Mouse (Mus musculus): ENCODE results near the gene Mecp2. TPM values are rescaled to one million over a fixed set of nuclear protein-coding genes. Genes with fewer than 3 reads are reported as not detected.
"Not testable (repeated sequence)": the region's sequence is repeated elsewhere in the genome, so short reads cannot be mapped to it uniquely, and the experiment has no call there.

Gene Mecp2
- 12.9 and 15.4 TPM in 2 replicates for polyA plus RNA-seq (2015; fragmentation: Nextera tagmentation; extraction: Ambion mirVana)

DNA sequence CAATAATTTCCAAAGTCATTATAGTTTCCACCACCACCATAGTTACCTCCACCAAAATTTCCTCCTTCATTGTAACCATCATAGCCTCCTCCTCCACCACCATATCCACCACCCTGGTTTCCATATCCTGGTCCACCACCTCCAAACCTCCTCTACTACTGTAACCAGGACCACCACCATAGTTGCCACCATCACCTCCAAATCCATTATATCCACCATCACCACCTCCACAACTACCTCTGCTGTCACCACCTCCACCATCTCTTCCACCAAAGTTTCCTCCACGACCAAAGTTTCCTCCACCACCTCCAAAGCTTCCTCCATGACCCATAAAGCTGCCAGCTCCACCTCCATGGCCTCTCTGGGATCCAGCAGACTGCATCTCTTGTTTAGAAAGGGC lies at the start of gene Mecp2:
Mecp2 (minus strand) TSS at position 101 of the 400 bp plus-strand sequence.
- H3K27me3 ChIP-seq; H3K9me3 ChIP-seq; ATAC-seq (ENCODE audit: low read depth); H3K36me3 ChIP-seq; H3K4me3 ChIP-seq; H3K9ac ChIP-seq; H3K27ac ChIP-seq (replicated peaks); H3K4me2 ChIP-seq; H3K4me1 ChIP-seq (replicated peaks): not testable (repeated sequence)
- WGBS = 40% methylated on average over 1 of the region's 1 CpGs

GRCm38 (mm10) chrX:74176959-74177358 lies 41.8 kb upstream of the Mecp2 start, which contains the start of gene Tktl1:
TSS of gene Tktl1 (plus strand) at chrX:74177259.
- 90% methylated on average over 17 of the region's 17 CpGs for WGBS
- ATAC-seq (ENCODE audit: low read depth) = no peak

GRCm38 (mm10) chrX:74167738-74168137 lies 32.6 kb upstream of the Mecp2 start, which contains the start of gene Tex28:
TSS of gene Tex28 (minus strand) at chrX:74167838.
- Histone ChIP-seq H3K36me3 (no peaks in the 10 kb centered on the region), H3K9ac (no peak within 1 kb of the TSS), H3K27ac (replicated peaks) (no peak within 1 kb of the TSS), H3K9me3 (no peaks in the 10 kb centered on the region), H3K4me3 (no peak within 1 kb of the TSS), H3K27me3 (no peaks in the 10 kb centered on the region), H3K4me2 (no peak within 1 kb of the TSS), H3K4me1 (replicated peaks) (no peaks in the 10 kb centered on the region)
- no peak for ATAC-seq (ENCODE audit: low read depth)
- 93% methylated on average over 1 of the region's 1 CpGs for WGBS

More at GRCm38 (mm10) chrX:74176959-74177358, 41.8 kb upstream of the Mecp2 start, which contains the start of gene Tktl1:
- Histone ChIP-seq H3K36me3 (no peaks in the 10 kb centered on the region), H3K4me1 (replicated peaks) (no peaks in the 10 kb centered on the region), H3K27ac (replicated peaks) (no peak within 1 kb of the TSS), H3K9me3 (no peaks in the 10 kb centered on the region), H3K27me3 (no peaks in the 10 kb centered on the region), H3K4me3 (no peak within 1 kb of the TSS), H3K9ac (no peak within 1 kb of the TSS), H3K4me2 (no peak within 1 kb of the TSS)

- Histone ChIP-seq H3K27ac (replicated peaks) (no peak within 1 kb of the TSS), H3K9me3 (no peaks in the 10 kb centered on the region), H3K27me3 (no peaks in the 10 kb centered on the region), H3K4me2 (no peak within 1 kb of the TSS), H3K9ac (no peak within 1 kb of the TSS), H3K36me3 (no peaks in the 10 kb centered on the region), H3K4me1 (replicated peaks) (no peaks in the 10 kb centered on the region), H3K4me3 (no peak within 1 kb of the TSS)
- no peak for ATAC-seq (ENCODE audit: low read depth)
These were observed 8.0 kb downstream of the Mecp2 start, which contains the start of gene Opn1mw for GRCm38 (mm10) chrX:74127164-74127563. TSS of gene Opn1mw (plus strand) at chrX:74127464.

- Histone ChIP-seq H3K4me3 (no peak overlapping the region), H3K4me2 (no peak overlapping the region), H3K9me3 (no peaks in the 10 kb centered on the region), H3K9ac (no peak overlapping the region), H3K27ac (replicated peaks) (no peak overlapping the region), H3K4me1 (replicated peaks) (no peaks in the 10 kb centered on the region), H3K27me3 (no peaks in the 10 kb centered on the region), H3K36me3 (no peaks in the 10 kb centered on the region)
- 57% methylated on average over 2 of the region's 2 CpGs for WGBS
- ATAC-seq (ENCODE audit: low read depth) = no peak
These were observed 10.2 kb downstream of the Mecp2 start for GRCm38 (mm10) chrX:74124975-74125374.

DNA sequence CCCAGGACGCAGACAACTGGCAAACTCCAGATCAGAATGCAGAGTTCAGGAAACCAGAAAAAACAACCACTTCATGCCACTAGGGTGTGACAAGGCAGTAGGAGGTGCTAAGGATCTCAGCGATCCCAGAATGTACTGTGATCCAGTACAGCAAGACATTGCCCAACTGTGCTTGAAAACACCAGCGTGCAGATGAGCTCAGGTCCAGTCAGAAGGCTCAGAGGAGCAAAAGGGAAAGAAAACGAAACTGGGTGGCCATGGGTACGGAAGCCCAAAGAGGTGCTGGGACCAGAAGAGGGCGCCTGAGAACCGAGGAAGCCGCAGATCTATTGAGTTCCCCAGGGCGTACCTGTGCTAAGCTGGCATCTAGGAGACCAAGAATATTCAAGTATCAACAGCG lies 19.7 kb downstream of the Mecp2 start:
- H3K4me2 ChIP-seq = peak overlapping the region; percentile 47
- ATAC-seq (ENCODE audit: low read depth) = peak; percentile 43; the same call in 1 of the 2 replicates
- peak overlapping the region; percentile 22 for H3K4me3 ChIP-seq

DNA sequence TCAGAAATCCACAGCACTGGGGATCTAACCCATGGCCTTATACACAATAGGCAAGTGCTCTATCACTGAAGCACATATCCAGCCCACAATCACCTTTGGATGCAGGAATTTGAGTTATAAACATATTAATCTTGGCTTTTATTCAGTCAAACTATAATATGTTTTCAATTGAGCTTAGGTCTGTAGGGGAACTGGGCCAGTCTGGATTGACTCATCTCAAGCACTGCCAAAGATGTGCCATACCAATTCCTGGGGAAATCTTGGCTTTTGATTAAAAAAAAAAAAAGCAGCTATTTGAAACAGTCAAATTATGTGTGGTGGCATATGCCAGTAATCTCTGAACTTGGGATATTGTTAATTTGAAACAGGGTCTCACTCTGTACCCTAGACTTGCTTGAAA lies 21.1 kb downstream of the Mecp2 start:
- no peak overlapping the region for H3K9ac ChIP-seq
- H3K9me3 ChIP-seq = no peaks in the 10 kb centered on the region
- no peaks in the 10 kb centered on the region for H3K27me3 ChIP-seq
- no peak overlapping the region for H3K27ac ChIP-seq (replicated peaks)
- no peak overlapping the region for H3K4me3 ChIP-seq
- H3K36me3 ChIP-seq = no peaks in the 10 kb centered on the region
- H3K4me2 ChIP-seq = no peak overlapping the region
- H3K4me1 ChIP-seq (replicated peaks) = no peaks in the 10 kb centered on the region
- ATAC-seq (ENCODE audit: low read depth) = no peak

More for the DNA sequence above, 19.7 kb downstream of the Mecp2 start:
- H3K36me3 ChIP-seq = no peaks in the 10 kb centered on the region
- 23% methylated on average over 10 of the region's 10 CpGs for WGBS
- H3K4me1 ChIP-seq (replicated peaks) = no peaks in the 10 kb centered on the region
- no peak overlapping the region for H3K9ac ChIP-seq
- H3K27ac ChIP-seq (replicated peaks) = no peak overlapping the region
- no peaks in the 10 kb centered on the region for H3K27me3 ChIP-seq
- H3K9me3 ChIP-seq = no peaks in the 10 kb centered on the region

DNA sequence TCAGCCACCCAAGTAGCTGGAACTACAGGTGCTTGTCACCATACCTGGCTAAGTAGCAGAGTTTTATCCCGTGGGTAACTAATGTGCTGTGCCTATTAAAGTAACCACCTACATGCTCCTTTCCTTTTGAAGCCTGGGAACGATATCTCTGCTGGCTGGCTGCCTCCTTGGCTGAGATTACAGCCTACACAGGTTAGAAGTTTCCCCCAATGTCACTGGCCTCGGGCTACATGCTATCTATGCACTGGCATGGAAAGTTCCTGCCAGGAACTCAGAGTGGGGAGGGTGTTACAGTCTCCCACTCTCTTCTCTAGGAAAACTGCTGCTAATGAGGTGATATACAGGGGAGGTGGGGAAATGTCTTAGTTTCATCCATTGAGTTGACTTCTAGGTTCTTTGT lies 26.4 kb downstream of the Mecp2 start:
- Histone ChIP-seq H3K9me3 (no peaks in the 10 kb centered on the region), H3K4me2 (no peak overlapping the region), H3K4me3 (no peak overlapping the region), H3K27me3 (no peaks in the 10 kb centered on the region), H3K4me1 (replicated peaks) (no peaks in the 10 kb centered on the region), H3K36me3 (no peaks in the 10 kb centered on the region), H3K27ac (replicated peaks) (no peak overlapping the region), H3K9ac (no peak overlapping the region)
- no peak for ATAC-seq (ENCODE audit: low read depth)
- 50% methylated on average over 3 of the region's 3 CpGs for WGBS

GRCm38 (mm10) chrX:74105916-74106315 lies 29.2 kb downstream of the Mecp2 start:
- H3K4me1 ChIP-seq (replicated peaks) = no peaks in the 10 kb centered on the region
- H3K4me3 ChIP-seq = no peak overlapping the region
- H3K4me2 ChIP-seq = no peak overlapping the region
- no peaks in the 10 kb centered on the region for H3K9me3 ChIP-seq
- no peak for ATAC-seq (ENCODE audit: low read depth)
- no peak overlapping the region for H3K27ac ChIP-seq (replicated peaks)
- no peaks in the 10 kb centered on the region for H3K36me3 ChIP-seq
- no peak overlapping the region for H3K9ac ChIP-seq
- no peaks in the 10 kb centered on the region for H3K27me3 ChIP-seq
- 62% methylated on average over 2 of the region's 2 CpGs for WGBS

DNA sequence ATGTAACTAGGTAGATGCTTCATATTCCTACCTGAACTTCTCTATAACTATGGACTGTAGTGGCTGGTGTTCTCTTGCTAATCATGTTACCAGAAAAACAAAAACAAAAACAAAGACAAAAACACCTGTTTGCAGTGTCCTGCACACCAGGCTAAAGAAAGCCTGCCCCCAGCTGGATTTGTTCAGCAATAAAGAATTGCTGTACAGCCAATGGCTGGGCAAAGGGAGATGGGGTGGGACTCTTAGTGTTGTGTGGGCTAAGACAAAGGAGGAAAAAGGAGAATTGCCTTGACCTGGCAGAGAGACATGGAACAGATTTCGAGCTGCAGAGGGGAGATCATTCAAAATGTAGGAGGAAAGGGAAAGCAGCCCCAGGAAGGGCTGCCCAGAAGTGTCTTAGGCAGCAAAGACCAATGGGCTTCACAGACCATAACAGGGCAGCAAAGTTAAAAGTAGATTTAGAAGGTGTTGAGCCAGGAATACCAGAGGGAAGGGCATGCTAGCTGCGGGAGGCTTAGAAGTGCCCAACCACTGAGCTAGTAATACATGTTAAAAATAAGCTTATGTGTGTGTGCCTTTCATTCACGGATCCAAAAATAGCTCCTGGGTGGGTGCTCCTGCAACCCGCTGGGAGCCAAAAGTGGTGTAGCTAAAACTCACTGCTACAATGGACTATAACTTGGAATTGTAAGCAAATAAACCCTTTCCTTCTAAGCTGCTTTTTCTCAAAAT lies 31.5 kb downstream of the Mecp2 start:
- Histone ChIP-seq H3K4me1 (replicated peaks) (no peaks in the 10 kb centered on the region), H3K9ac (no peak overlapping the region), H3K27me3 (no peaks in the 10 kb centered on the region), H3K36me3 (no peaks in the 10 kb centered on the region), H3K4me2 (no peak overlapping the region), H3K9me3 (no peaks in the 10 kb centered on the region), H3K27ac (replicated peaks) (no peak overlapping the region), H3K4me3 (no peak overlapping the region)
- 62% methylated on average over 4 of the region's 4 CpGs for WGBS
- ATAC-seq (ENCODE audit: low read depth) = no peak

DNA sequence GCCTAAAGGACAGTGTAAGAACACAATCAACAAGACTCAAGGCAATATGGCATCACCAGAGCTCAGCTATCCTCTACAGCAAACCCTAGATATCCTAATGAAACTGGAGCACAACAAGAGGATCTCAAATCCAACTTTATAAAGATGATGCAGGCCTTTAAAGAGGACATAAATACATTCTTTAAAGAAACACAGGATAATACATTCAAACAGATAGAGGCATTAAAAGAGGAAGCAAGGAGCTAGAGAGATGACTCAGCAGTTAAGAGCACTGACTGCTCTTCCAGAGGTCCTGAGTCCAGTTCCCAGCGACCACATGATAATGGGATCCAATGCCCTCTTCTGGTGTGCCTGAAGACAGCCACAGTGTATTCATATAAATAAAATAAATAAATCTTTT lies 40.0 kb downstream of the Mecp2 start:
- no peak overlapping the region for H3K4me2 ChIP-seq
- H3K27me3 ChIP-seq = no peaks in the 10 kb centered on the region
- H3K9me3 ChIP-seq = no peaks in the 10 kb centered on the region
- H3K4me1 ChIP-seq (replicated peaks) = no peaks in the 10 kb centered on the region
- 89% methylated on average over 1 of the region's 1 CpGs for WGBS
- ATAC-seq (ENCODE audit: low read depth) = no peak
- H3K27ac ChIP-seq (replicated peaks) = no peak overlapping the region
- H3K4me3 ChIP-seq = no peak overlapping the region
- no peak overlapping the region for H3K9ac ChIP-seq
- H3K36me3 ChIP-seq = no peaks in the 10 kb centered on the region

GRCm38 (mm10) chrX:74085601-74086038 lies 49.5 kb downstream of the Mecp2 start:
- Histone ChIP-seq H3K27ac (replicated peaks) (peak overlapping the region; percentile 97), H3K36me3 (no peaks in the 10 kb centered on the region), H3K4me2 (peak overlapping the region; percentile 53), H3K27me3 (no peaks in the 10 kb centered on the region), H3K4me3 (peak overlapping the region; percentile 54), H3K9ac (peak overlapping the region; percentile 85), H3K9me3 (no peaks in the 10 kb centered on the region), H3K4me1 (replicated peaks) (peaks cover 34% of the 10 kb centered on the region)
- WGBS = 14% methylated on average over 24 of the region's 27 CpGs
- peak; percentile 99 for ATAC-seq (ENCODE audit: low read depth)

Measured in neural tube, embryonic 13.5 days (tissue).